Mouse (Mus musculus) small intestine, adult 2 months (tissue): ENCODE data around the gene Cep164.

Experiments
- CTCF ChIP-seq: fragments of 200-500 bp; IDR thresholded peaks from 2 replicates; pipeline ENCODE4 v1.5.1; 2012; ENCODE audit warnings: low read depth, mild to moderate bottlenecking, control low read depth, inconsistent platforms, low read length, moderate library complexity, mixed read lengths; ENCODE audit not compliant: insufficient replicate concordance, insufficient read length; ENCODE audit errors: extremely low read depth
- POLR2A ChIP-seq: fragments of 200-500 bp; IDR thresholded peaks from 2 replicates; pipeline ENCODE4 v1.6.1; 2012; ENCODE audit warnings: low read depth, mild to moderate bottlenecking, control low read depth, inconsistent platforms, low read length, moderate library complexity

- no peak for TF ChIP-seq POLR2A
- TF ChIP-seq CTCF = no peak
Measured at GRCm38 (mm10) chr9:45797271-45797670, 31.2 kb downstream of the Cep164 start.
